ENCODE assay signal across 8 mouse cellular contexts in the genomic region with DNA sequence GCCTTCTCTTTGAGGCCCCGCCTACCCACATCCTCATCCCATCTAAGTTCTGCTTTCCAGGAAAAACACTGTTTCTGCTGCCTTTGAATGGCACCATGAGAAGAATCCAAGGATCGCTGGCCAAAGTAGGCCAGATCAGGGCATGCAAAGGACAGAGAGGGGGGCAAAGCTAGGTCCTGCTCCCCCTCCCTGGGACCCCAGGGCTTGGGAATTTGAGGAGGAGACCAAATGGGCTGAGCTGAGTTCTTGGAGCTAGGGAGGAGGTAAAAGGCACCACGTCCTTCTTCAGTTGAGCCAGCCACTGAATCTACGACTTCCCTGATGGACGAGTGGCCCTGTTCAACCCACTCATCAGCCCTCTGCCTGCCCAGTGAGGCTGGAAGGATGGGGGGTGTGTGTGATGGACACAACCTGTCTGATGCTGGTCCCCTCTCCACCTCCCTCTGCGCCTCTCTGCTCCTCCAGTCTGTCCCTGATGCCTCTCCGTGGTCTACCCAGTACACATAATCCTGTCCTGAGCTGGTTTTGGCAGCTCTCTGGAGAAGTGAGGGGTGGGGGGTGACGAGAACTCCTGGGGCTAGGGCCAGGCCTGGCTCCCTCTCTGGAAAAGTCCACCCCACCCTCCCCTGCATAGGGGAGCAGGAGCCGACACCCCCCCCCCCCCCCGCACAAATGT. TPM values are rescaled to one million over a fixed set of nuclear protein-coding genes. Genes with fewer than 3 reads are reported as not detected.
DNase-seq lines count a peak whose midpoint lies in the region; ATAC-seq and TF ChIP-seq lines count a peak whose summit lies in the region.

No protein-coding gene starts in this region.

- H3K9ac ChIP-seq in lung, postnatal 0 days (replicated peaks; ENCODE audit: low read depth), result 0 out of 2 replicates have a peak overlapping the region, but pooled peaks have one; percentile 12
- H3K9ac ChIP-seq in intestine, embryonic 16.5 days (ENCODE audit: low read depth, low read length), result peak overlapping the region; percentile 75
- no peak overlapping the region for H3K9ac ChIP-seq in neural tube, embryonic 15.5 days (replicated peaks)

- H3K4me3 ChIP-seq in lung, postnatal 0 days (ENCODE audit: low read depth, low read length), result peak overlapping the region; percentile 55
- H3K4me3 ChIP-seq in heart, embryonic 10.5 days, result peak overlapping the region; percentile 65
- peak overlapping the region; percentile 52; the same call in 1 of the 2 replicates for H3K4me3 ChIP-seq in intestine, embryonic 16.5 days (ENCODE audit: low read length)
- peak overlapping the region; percentile 40; the same call in 1 of the 2 replicates for H3K4me3 ChIP-seq in neural tube, embryonic 15.5 days (replicated peaks)

- H3K36me3 ChIP-seq in lung, postnatal 0 days (ENCODE audit: insufficient read depth, low read length), result no peaks in the 10 kb centered on the region; the same call in 1 of the 2 replicates
- no peaks in the 10 kb centered on the region for H3K36me3 ChIP-seq in heart, embryonic 10.5 days
- no peaks in the 10 kb centered on the region for H3K36me3 ChIP-seq in intestine, embryonic 16.5 days (ENCODE audit: control insufficient read depth, insufficient read depth, low read length)
- H3K36me3 ChIP-seq in neural tube, embryonic 15.5 days, result no peaks in the 10 kb centered on the region

- peak; percentile 49 for DNase-seq in lung, postnatal 0 days (ENCODE audit: low spot score)
- no peak for DNase-seq in lung, postnatal 25 days (ENCODE audit: low spot score)
- no peak for DNase-seq in heart, embryonic 10.5 days (ENCODE audit: low spot score)
- DNase-seq in right cerebral cortex, postnatal 10 days (ENCODE audit: low spot score in 2 of 2), result no peak
- no peak for DNase-seq in spleen, postnatal 36 days (ENCODE audit: low spot score in 2 of 2)

- H3K4me2 ChIP-seq in lung, postnatal 0 days (replicated peaks; ENCODE audit: low read depth, low read length), result peak overlapping the region; percentile 85
- peak overlapping the region; percentile 96 for H3K4me2 ChIP-seq in intestine, embryonic 16.5 days (ENCODE audit: low read depth, low read length)
- H3K4me2 ChIP-seq in neural tube, embryonic 15.5 days, result peak overlapping the region; percentile 81

- no peaks in the 10 kb centered on the region for H3K27me3 ChIP-seq in lung, postnatal 0 days (replicated peaks; ENCODE audit: insufficient read depth, low read length)
- no peaks in the 10 kb centered on the region for H3K27me3 ChIP-seq in heart, embryonic 10.5 days (ENCODE audit: insufficient read depth, poor library complexity, severe bottlenecking)
- H3K27me3 ChIP-seq in intestine, embryonic 16.5 days (replicated peaks; ENCODE audit: control insufficient read depth, insufficient read depth, low read length), result no peaks in the 10 kb centered on the region
- H3K27me3 ChIP-seq in neural tube, embryonic 15.5 days (replicated peaks), result no peaks in the 10 kb centered on the region

- H3K9me3 ChIP-seq in lung, postnatal 0 days (ENCODE audit: low read length), result no peaks in the 10 kb centered on the region
- H3K9me3 ChIP-seq in heart, embryonic 10.5 days, result no peaks in the 10 kb centered on the region
- no peaks in the 10 kb centered on the region for H3K9me3 ChIP-seq in intestine, embryonic 16.5 days (ENCODE audit: control insufficient read depth, low read length)
- H3K9me3 ChIP-seq in neural tube, embryonic 15.5 days (replicated peaks), result no peaks in the 10 kb centered on the region

- no peak for TF ChIP-seq EP300 in lung, postnatal 0 days (IDR thresholded peaks at IDR 0.05)

- H3K27ac ChIP-seq in lung, postnatal 0 days (ENCODE audit: low read length), result peak overlapping the region; percentile 91
- H3K27ac ChIP-seq in heart, embryonic 10.5 days, result peak overlapping the region; percentile 89
- H3K27ac ChIP-seq in intestine, embryonic 16.5 days (ENCODE audit: low read length), result peak overlapping the region; percentile 85
- H3K27ac ChIP-seq in neural tube, embryonic 15.5 days (replicated peaks), result no peak overlapping the region

- TF ChIP-seq CTCF in lung, postnatal 0 days (IDR thresholded peaks at IDR 0.05), result no peak

- peak; percentile 3; the same call in 1 of the 2 replicates for ATAC-seq in lung, postnatal 0 days
- ATAC-seq in intestine, embryonic 16.5 days, result 0 out of 2 replicates have a peak, but pooled peaks have one; percentile 14
- no peak for ATAC-seq in neural tube, embryonic 15.5 days (ENCODE audit: low FRiP score)
- ATAC-seq in frontal cortex, adult (ENCODE audit: low TSS enrichment), result no peak

- H3K4me1 ChIP-seq in lung, postnatal 0 days (ENCODE audit: insufficient read depth, low read depth, low read length), result peaks cover 2% of the 10 kb centered on the region; the same call in 1 of the 2 replicates
- peaks cover 82% of the 10 kb centered on the region for H3K4me1 ChIP-seq in heart, embryonic 10.5 days
- peaks cover 30% of the 10 kb centered on the region for H3K4me1 ChIP-seq in intestine, embryonic 16.5 days (ENCODE audit: control insufficient read depth, insufficient read depth, low read length)
- peaks cover 23% of the 10 kb centered on the region for H3K4me1 ChIP-seq in neural tube, embryonic 15.5 days

- 42% methylated on average over 10 of the region's 10 CpGs for WGBS in lung, postnatal 0 days
- 34% methylated on average over 10 of the region's 10 CpGs for WGBS in heart, embryonic 10.5 days
- 50% methylated on average over 9 of the region's 10 CpGs for WGBS in intestine, embryonic 16.5 days
- 57% methylated on average over 9 of the region's 10 CpGs for WGBS in neural tube, embryonic 15.5 days

RNA-seq across cellular contexts. Expression of a gene that starts 1.1 kb away (rescaled TPM):
- polyA plus RNA-seq in lung, postnatal 0 days (2015; fragmentation: Nextera tagmentation; extraction: Ambion mirVana), result 11.8 and 13.2 TPM in 2 replicates
- 4.2 and 5.7 TPM in 2 replicates for polyA plus RNA-seq in heart, embryonic 10.5 days (2016; fragmentation: Nextera tagmentation; extraction: Ambion mirVana)
- polyA plus RNA-seq in intestine, embryonic 16.5 days (2015; fragmentation: Nextera tagmentation; extraction: Ambion mirVana), result 2.5 and 3.2 TPM in 2 replicates
- polyA plus RNA-seq in neural tube, embryonic 15.5 days (2015; fragmentation: Nextera tagmentation; extraction: Ambion mirVana), result 1.3 and 1.6 TPM in 2 replicates

RNA-seq across cellular contexts. Expression of a gene that starts 28.0 kb away (rescaled TPM):
- 99.6 and 101 TPM in 2 replicates for polyA plus RNA-seq in lung, postnatal 0 days (2015; fragmentation: Nextera tagmentation; extraction: Ambion mirVana)
- 37.7 and 50.2 TPM in 2 replicates for polyA plus RNA-seq in heart, embryonic 10.5 days (2016; fragmentation: Nextera tagmentation; extraction: Ambion mirVana)
- 14.7 and 17.0 TPM in 2 replicates for polyA plus RNA-seq in intestine, embryonic 16.5 days (2015; fragmentation: Nextera tagmentation; extraction: Ambion mirVana)
- polyA plus RNA-seq in neural tube, embryonic 15.5 days (2015; fragmentation: Nextera tagmentation; extraction: Ambion mirVana), result 41.4 and 42.0 TPM in 2 replicates

RNA-seq across cellular contexts. Expression of a gene that starts 52.7 kb away (rescaled TPM):
- polyA plus RNA-seq in lung, postnatal 0 days (2015; fragmentation: Nextera tagmentation; extraction: Ambion mirVana), result 94.3 and 107 TPM in 2 replicates
- 76.8 and 109 TPM in 2 replicates for polyA plus RNA-seq in heart, embryonic 10.5 days (2016; fragmentation: Nextera tagmentation; extraction: Ambion mirVana)
- polyA plus RNA-seq in intestine, embryonic 16.5 days (2015; fragmentation: Nextera tagmentation; extraction: Ambion mirVana), result 15.3 and 17.8 TPM in 2 replicates
- polyA plus RNA-seq in neural tube, embryonic 15.5 days (2015; fragmentation: Nextera tagmentation; extraction: Ambion mirVana), result 11.6 and 11.8 TPM in 2 replicates

Comparison
In these comparisons a context has a peak if more than half of its experiments do, and no peak if none do; other contexts are left out.
1. ATAC-seq: peak in lung, postnatal 0 days (single experiment) and intestine, embryonic 16.5 days (single experiment); none in neural tube, embryonic 15.5 days (single experiment) and frontal cortex, adult (single experiment).
2. Peak in every context shown above with its lines, with median percentiles within 50 percentile points of each other: H3K4me2 ChIP-seq and H3K4me3 ChIP-seq.